Mouse (Mus musculus): ENCODE results near the gene Chd3. TPM values are rescaled to one million over a fixed set of nuclear protein-coding genes. Genes with fewer than 3 reads are reported as not detected.
A peak's percentile ranks its signal among the peaks of the same experiment; 100 is the strongest.

Gene Chd3
- total RNA-seq, 1 experiment from 2014 or later = 109 TPM

DNA sequence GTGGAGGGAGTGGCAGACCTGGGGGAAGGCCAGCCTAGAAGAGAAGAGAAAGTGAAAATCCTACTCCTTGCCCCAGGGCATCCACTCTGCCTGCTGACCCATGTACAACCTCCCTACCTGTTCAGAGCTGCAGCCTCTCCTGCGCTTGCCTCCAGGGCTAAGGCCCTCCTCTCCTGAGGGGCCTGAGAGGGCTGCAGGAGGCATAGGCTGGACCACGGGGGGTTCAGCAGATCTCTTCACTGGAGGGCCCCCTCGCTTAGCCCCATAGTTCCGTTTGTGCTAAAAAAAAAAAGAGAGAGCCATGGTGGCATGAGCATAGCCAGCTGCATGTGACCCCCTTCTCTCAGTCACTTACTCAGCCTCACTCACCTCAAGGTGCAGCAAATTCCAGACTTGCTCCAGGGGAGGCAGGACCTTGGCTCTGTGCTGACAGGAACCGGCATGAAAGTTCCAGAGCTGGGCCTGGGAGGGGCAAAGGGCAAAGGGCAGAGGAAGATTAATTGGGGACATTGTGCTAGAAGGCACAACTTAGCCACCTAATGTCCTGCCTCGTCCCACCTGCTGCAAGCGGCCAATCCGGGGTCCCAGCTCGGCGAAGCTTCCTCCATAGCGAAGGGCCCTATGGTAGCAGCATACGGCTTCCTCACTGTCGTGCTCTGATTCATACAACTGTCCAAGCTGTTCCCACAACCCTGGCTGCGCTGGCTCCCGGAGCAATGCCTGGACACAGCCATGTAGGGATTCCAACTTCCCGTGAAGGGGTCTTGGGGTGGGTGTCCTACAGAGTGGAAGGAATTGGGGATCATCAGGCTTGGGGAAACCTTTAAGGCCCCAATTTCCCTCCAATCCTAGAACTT lies 37.9 kb upstream of the Chd3 start:
- no peak for DNase-seq

DNA sequence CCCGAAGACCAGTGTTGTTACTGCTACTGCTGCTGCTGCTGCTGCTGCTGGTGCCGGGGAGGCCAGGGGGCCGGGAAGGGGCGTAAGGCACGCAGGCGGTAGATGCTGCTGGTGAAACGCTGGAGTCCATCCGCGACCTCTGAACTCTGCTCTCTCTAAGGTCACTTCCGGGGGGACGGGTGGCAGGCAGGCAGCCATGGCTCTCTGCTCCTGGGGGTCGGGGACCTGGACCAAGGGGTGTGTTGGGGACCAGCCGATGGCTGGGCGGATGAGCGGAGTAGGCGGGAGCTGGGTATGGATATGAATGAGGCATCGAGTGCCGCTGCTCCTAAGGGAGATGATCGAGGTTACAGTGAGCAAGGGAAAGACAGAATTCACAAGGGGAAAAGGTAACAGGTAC lies 37.1 kb upstream of the Chd3 start:
- no peak for DNase-seq

- no peak for DNase-seq
Measured at GRCm38 (mm10) chr11:69405397-69406200, 36.4 kb upstream of the Chd3 start.

DNA sequence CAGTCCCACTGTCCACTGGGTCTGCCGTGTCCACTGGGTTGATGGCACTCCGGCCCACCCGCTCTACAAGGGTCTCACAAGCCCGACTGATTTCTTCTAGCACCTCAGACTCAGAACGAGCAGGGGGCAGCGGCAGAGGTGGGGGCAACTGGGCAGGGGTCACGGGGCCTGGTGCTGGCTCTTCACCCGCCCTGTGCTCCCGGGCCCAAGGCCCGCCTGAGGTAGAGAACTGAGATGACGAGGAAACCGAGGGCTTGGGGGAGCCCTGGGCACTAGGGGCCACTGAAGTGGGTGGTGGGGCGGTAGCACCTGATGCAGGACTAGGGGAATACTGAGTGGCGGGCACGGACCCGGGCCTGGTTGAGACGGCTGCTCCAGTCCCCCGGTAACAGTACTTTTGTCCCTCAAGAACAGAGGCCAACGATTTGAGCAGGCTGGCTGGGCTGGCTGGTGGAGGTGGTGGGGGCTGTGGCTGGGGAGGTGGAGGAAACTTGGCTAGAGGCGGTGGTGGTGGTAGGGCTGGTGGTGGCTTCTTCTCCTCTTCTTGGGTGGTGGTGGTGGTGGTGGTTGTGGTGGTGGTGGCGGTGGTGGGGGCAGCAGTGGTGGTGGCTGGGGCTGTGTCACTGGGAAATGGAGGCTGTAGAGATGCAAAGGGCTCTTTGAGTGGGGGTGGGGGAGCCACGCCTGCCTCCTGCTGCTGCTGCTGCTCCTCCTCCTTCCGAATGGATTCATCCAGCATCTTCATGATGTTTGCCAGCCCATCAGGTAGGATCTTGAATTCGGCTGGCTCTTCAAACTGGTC lies 35.6 kb upstream of the Chd3 start:
- DNase-seq = no peak

DNA sequence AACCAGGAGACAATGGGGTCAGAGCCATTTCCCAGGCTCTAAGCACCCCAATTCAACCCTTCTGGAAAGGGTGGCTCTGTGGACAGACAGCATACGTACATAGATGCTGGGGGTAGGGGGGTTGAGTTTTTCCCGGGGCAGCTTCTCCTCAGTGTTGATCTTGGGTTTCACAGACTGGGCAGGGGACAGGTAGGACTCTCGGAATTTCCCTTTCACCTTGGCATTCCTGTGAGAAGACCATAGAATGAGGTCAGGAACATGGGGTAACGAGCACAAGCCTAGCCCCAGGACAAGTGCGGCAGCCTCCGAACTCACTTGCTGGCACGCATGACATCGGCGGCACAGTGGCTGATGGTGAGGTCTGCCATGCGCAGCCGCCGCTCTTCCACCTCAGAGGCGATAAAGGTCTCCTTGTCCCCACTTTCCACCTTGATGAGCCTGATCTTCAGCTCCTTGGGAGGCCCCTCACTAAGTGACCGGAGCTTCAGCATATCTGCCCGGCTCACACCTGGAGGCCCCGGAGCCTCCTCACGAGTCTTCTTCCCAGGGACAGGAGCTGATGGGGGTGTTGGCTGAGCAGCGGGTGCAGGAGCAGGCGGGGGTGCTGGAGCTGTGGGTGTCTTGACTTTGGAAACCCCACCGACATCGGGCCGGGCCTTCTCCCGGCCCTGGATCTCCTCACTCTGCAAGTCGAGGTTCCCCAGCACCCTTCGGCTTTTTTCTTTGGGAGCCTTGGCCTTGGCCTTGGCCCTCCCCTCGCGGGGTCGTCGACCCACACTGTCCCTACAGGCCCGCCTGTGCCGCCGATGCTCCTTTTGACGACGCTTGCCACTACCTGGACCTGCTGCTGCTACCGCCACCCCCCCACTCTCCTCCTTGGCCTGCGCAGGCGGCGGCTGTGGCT lies 34.7 kb upstream of the Chd3 start:
- peak; percentile 18 for DNase-seq

GRCm38 (mm10) chr11:69401987-69402386 lies 32.8 kb upstream of the Chd3 start:
- DNase-seq = no peak

DNA sequence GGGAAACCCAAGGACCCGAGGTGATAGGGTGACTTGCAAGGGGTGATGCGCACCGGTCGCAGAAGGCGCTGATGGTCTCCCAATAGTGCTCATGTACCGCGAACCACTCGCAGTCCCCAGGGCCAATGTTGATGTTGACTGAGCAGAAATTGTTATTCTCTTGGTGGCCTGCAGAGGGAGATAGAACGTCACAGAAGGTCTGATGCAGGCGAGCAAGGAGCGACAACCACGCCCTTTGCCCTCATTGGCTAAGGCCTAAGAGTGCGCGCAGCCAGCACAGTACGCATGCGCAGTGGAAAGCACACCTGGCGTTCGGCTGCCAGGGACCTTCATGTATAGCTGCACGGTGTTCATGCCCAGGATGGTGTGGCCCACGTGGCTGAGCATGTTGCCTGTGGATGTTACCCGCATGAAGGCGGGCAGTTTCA lies 32.0 kb upstream of the Chd3 start:
- peak; percentile 93 for DNase-seq

DNA sequence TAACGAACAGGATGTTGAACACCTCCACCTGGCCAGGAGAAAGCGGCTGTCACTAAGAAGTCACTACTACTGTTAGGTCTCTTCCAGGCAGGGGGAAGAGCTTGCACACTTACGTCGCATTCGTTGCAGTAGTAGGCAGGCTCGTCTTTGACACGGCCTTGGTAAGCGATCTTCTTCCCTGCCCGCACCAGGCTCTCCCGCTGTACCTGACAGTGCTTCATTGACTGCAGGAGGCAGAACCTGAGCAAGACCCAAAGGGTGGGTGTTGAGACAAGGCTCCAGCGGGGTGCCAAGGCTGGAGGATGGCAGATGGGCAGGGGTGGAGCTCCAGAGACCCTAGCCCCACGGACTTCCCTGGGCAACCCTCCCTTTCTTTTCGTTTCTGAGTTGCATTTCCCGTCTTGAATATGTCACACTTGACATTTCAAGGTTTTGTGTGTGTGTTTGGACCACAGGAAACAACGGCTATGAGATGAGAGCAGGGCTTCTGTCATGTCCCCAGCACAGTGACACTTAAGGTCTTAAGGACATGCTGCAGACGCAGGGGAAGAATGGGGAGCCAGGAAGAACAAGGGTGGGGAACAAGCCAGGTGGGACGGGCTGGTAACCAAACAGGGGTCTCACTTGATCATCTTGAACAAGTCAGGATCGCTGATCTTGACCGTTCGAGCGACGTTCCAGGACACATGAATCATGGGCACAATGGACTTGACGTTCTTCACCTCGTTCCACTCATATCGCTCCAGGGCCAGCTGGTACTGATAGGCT lies 31.1 kb upstream of the Chd3 start:
- peak; percentile 17 for DNase-seq

DNA sequence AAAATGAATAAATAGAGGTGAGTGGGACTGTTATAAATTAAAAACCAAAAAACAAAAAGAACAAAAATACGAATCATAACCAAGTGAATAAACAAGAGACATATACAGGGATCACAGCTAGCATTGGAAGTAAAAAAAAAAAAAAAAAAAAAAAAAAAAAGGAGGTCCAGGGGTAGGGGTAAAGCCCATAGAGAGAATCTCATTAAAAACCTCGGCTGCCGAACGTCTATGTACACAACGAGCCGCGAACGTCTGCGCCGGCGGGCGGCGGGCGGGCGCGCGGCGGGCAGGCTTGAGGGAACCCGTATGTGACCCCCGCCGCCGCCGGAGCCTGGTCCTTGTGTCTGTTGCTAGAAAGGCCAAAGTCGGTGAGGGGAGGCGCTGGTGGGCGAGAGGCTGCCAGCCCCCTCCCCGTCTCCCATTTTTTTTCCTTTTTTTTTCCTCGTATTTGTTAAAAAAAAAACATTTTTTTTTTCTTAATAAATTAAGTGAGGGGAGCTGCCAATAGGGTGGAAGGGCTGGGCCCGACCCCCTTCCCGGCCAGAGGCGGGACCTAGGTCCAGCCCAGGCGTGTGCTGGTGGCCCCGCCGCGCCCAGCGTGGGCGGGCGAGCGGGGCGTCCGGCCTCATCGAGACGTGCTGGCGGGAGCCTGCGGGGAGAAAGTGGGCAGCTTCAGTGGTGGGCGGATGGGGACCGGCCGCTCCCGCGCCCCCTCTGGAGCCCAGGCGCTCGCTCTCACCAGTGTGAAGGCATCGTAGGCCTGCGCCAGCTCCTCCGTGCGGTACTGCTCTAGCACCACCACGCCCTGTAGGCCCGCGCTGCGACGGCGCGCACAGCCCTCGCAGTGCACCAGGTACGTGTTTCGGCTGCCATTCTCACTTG lies 30.2 kb upstream of the Chd3 start:
- DNase-seq = peak; percentile 42

- DNase-seq = peak; percentile 16
Measured at GRCm38 (mm10) chr11:69398486-69399200, 29.4 kb upstream of the Chd3 start.

- peak; percentile 76 for DNase-seq
Measured at GRCm38 (mm10) chr11:69398059-69398458, 28.9 kb upstream of the Chd3 start, which contains the start of gene Tmem88. Gene Tmem88, minus strand, starts transcription at chr11:69398234.

- DNase-seq = peak; percentile 58
Measured at GRCm38 (mm10) chr11:69397581-69398057, 28.4 kb upstream of the Chd3 start.

- DNase-seq = peak; percentile 69
Measured at GRCm38 (mm10) chr11:69396772-69397171, 27.6 kb upstream of the Chd3 start.

DNA sequence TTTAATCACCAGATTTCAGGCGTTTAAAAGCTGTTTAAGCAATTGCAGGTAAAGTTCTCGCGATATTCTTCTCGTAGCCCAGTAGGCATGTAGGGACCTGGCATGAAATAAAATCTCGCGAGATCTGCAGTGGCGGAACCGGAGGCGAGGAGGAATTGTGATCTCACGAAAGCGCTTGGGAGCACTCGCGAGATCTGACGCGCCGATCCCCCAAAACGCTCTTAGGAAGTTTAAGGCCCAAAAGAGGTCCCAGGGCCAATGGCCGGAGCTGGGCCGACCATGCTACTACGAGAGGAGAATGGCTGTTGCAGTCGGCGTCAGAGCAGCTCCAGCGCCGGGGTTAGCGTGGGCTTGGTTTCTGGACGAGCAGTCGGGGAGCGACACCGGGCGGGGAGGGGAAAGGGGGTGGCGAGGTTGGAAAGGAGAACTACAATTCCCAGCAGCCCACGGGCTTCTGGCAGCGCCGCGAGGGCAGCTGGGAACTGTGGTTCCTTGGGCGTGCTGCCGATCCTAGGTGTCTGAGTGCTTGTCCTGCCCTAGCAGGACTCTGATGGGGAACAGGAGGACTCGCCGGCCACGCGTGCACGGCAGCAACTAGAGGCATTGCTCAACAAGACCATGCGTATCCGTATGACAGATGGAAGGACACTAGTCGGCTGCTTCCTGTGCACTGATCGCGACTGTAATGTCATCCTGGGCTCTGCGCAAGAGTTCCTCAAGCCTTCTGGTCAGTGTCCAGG lies 26.6 kb upstream of the Chd3 start:
- DNase-seq = peak; percentile 96

- DNase-seq = peak; percentile 92
Measured at GRCm38 (mm10) chr11:69395235-69395633, 26.0 kb upstream of the Chd3 start, which contains the start of the genes Naa38 and Cyb5d1. Gene Naa38, plus strand, starts transcription at chr11:69395487. Gene Cyb5d1, minus strand, starts transcription at chr11:69395631.

DNA sequence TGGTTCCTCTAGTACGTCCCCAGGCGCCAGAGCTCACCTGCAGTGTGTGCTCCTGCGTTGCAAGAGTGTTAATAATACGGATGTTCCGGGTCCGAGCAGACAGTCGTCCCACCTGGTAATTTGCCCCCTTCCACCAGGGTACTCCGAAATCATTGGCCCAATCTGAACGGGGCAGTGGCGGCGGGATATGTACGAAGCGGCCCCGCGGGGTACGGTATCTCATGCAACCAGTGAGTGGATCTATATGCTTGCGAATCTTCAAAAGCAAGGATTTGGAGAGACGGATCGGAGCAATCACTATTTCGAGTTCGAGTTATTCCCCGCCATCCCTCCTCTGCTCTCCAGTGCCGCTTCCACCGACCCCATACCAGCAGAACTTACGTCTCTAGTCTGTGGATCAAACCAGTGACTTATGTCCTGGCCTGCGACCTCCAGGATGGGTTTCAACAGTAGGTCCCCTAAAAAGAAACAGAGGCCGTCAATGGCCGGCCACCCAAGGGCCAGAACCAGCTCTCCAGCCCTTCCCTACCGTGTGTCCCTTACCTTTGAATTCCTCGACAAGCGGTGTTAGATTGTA lies 25.5 kb upstream of the Chd3 start:
- peak; percentile 29 for DNase-seq

GRCm38 (mm10) chr11:69390400-69391034 lies 21.3 kb upstream of the Chd3 start:
- DNase-seq = peak; percentile 80

Data from adrenal gland, postnatal 14 days (tissue).